Mouse (Mus musculus) forebrain, embryonic 16.5 days (tissue): ENCODE data around the gene Trit1. TPM values are rescaled to one million over a fixed set of nuclear protein-coding genes. Genes with fewer than 3 reads are reported as not detected.

Experiments used
- ATAC-seq: fragments of 200-750 bp; cut with Nextera tagmentation; 2 replicates; pipeline ENCODE4 v1.8.0; 2017; ENCODE audit warnings: mild to moderate bottlenecking, moderate library complexity
- H3K27ac ChIP-seq: fragments of 300-500 bp; sonication (generic); 2 replicates; pipeline ENCODE4 v1.5.1; 2014; ENCODE audit warnings: low read length, control low read depth
- H3K27me3 ChIP-seq: fragments of 300-500 bp; sonication (generic); replicated peaks from 2 replicates; pipeline ENCODE4 v1.6.1; 2014; ENCODE audit warnings: low read length; ENCODE audit not compliant: control insufficient read depth, insufficient read depth
- H3K36me3 ChIP-seq: fragments of 300-500 bp; sonication (generic); 2 replicates; pipeline ENCODE4 v1.6.1; 2014; ENCODE audit not compliant: control insufficient read depth, insufficient read depth
- H3K4me1 ChIP-seq: fragments of 300-500 bp; sonication (generic); replicated peaks from 2 replicates; pipeline ENCODE4 v1.6.1; 2014; ENCODE audit warnings: low read length; ENCODE audit not compliant: control insufficient read depth, insufficient read depth
- H3K4me2 ChIP-seq: fragments of 300-500 bp; sonication (generic); 2 replicates; pipeline ENCODE4 v1.6.1; 2014; ENCODE audit warnings: mild to moderate bottlenecking, low read length, control low read depth
- H3K4me3 ChIP-seq: fragments of 300-500 bp; sonication (generic); replicated peaks from 2 replicates; pipeline ENCODE4 v1.5.1; 2014; ENCODE audit warnings: mild to moderate bottlenecking, low read length, control low read depth
- H3K9ac ChIP-seq: fragments of 300-500 bp; sonication (generic); replicated peaks from 2 replicates; pipeline ENCODE4 v1.6.1; 2014; ENCODE audit warnings: low read depth, low read length, control low read depth
- H3K9me3 ChIP-seq: fragments of 300-500 bp; sonication (generic); 2 replicates; pipeline ENCODE4 v1.6.1; 2016; ENCODE audit warnings: low read length; ENCODE audit not compliant: control insufficient read depth
- WGBS: fragments of 180-500 bp; shearing (Covaris S2); extraction: QIAGEN DNeasy Blood & Tissue Kit; methylation state at CpG from one replicate; pipeline ENCODE4 v1.1.7; 2014; 5-methylcytosine and 5-hydroxymethylcytosine counted together
- polyA plus RNA-seq: library from polyadenylated mRNA; unstranded; fragments of >200 nt; fragmentation: Nextera tagmentation; extraction: Ambion mirVana; gene quantifications from 2 replicates; pipeline ENCODE4 v1.2.1, GENCODE M21; 2015

Gene Trit1
- polyA plus RNA-seq, 1 experiment from 2014 or later = 34.1 TPM

DNA sequence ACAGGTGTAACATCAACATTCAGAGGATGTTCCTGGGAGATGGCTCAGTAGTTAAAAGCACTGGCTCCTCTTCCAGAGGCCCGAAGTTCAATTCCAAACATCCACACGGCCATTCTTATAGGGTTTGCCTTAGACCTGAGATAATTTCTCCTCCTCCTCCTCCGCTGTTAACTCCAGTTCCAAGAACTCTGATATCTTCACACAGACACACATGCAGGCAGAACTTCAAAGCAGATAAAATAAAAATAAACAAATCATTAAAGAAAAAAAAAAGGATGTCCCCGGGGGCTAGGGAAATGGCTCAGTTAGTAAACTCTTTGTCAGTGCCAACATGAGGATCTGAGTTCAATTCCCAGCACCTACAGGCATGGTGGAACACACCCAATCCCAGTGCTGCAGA is 61.8 kb downstream of the Trit1 start:
- Histone ChIP-seq H3K9me3 (0 out of 2 replicates have a peak, but pooled peaks cover 2% of the 10 kb centered on the region), H3K4me2 (no peak overlapping the region), H3K4me3 (no peak overlapping the region), H3K27ac (no peak overlapping the region), H3K4me1 (peaks cover 4% of the 10 kb centered on the region; the same call in 1 of the 2 replicates), H3K27me3 (no peaks in the 10 kb centered on the region), H3K9ac (no peak overlapping the region), H3K36me3 (no peaks in the 10 kb centered on the region)
- no peak for ATAC-seq
- 88% methylated on average over 4 of the region's 4 CpGs for WGBS

DNA sequence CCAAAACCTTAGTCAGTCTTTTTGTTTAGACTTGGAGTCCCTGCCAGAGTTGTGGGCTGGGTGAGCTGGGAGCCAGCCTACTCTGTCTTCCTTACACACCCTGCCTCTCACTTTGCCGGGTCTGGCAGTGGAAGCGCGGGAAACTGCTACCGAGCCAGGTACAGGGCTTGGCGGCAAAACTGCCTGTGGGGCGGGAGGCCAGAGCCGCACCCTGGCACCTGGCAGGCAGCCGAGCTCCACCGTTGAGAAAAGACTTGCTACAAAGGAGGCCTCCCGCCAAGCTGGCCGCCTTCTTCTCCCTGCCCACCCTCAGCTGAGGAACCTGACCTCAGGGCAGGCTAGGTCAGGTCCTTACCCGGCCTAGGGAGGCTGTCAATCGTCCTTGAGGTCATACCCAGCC is 64.4 kb downstream of the Trit1 start:
- ATAC-seq = no peak

DNA sequence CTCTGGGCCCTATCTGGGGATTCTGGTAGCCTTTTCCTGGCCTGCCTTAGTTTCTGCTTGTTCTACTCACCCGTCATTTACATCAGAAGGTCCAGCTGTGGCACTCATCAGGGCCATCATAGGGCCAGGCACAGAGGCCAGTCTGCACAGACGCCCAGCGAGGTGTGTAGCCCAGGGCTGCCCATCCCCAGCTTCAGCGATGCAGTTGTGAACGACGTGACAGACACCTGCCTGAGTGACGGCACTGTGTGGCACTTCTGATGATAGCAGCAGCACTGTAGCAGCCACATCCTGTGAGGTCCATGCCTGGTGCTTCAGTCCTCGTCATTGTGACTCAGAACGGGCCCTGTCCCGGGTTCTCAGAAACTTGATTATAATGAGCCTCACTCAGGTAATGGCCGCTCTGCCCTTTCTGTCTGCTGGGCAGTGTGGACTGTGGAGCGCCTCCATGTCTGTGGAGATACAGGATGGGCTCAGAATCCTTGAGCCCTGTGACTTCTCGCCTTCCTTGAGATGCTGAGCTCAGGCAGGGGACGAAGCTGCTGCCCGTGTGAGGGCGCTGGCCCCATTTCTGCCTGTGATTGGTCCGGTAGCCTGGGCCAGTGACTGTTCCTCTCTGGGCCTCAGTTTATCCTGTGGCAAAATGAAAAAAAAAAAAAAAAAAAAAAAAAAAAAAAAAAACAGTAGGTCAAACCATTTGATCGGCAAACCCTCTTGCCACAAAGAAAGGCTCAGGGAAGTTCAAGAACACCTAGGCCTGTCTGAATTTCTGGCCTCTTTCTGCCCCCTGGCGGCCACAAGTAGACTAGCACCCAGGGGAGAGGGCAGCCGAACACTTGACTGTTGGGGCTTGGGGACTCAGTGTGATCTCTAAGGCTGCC is 66.1 kb downstream of the Trit1 start:
- Histone ChIP-seq H3K27me3 (no peaks in the 10 kb centered on the region), H3K9me3 (0 out of 2 replicates have a peak, but pooled peaks cover under 1% of the 10 kb centered on the region), H3K4me1 (peaks cover 4% of the 10 kb centered on the region; the same call in 1 of the 2 replicates), H3K36me3 (no peaks in the 10 kb centered on the region), H3K27ac (no peak overlapping the region), H3K9ac (no peak overlapping the region), H3K4me3 (no peak overlapping the region), H3K4me2 (no peak overlapping the region)
- 72% methylated on average over 20 of the region's 20 CpGs for WGBS
- ATAC-seq = peak; percentile 69

More for the DNA sequence above, 64.4 kb downstream of the Trit1 start:
- no peak overlapping the region for H3K27ac ChIP-seq
- no peak overlapping the region for H3K9ac ChIP-seq
- no peaks in the 10 kb centered on the region for H3K27me3 ChIP-seq
- H3K4me3 ChIP-seq = no peak overlapping the region
- H3K36me3 ChIP-seq = no peaks in the 10 kb centered on the region
- H3K4me1 ChIP-seq = peaks cover 4% of the 10 kb centered on the region; the same call in 1 of the 2 replicates
- WGBS = 30% methylated on average over 13 of the region's 13 CpGs
- 0 out of 2 replicates have a peak, but pooled peaks cover 2% of the 10 kb centered on the region for H3K9me3 ChIP-seq
- no peak overlapping the region for H3K4me2 ChIP-seq

GRCm38 (mm10) chr4:123083323-123083902 is 67.0 kb downstream of the Trit1 start:
- 0 out of 2 replicates have a peak, but pooled peaks have one; percentile 4 for ATAC-seq
- 70% methylated on average over 13 of the region's 13 CpGs for WGBS

DNA sequence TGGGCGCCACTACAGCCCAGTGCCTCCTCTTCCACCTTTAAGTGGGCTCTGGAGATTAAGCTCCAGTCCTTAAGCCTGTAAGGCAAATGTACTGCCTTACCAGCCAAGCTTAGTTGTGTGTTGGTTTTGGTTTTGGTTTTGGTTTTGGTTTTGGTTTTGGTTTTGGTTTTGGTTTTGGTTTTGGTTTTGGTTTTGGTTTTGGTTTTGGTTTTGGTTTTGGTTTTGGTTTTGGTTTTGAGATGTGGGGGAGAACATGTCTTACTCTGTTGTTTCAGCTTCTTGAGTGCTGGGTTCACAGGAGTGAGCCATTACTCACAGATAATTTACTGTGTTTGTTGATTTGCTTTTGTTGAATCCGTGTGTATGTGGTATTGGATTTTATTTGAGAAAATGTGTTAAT is 68.9 kb downstream of the Trit1 start:
- Histone ChIP-seq H3K36me3 (no peaks in the 10 kb centered on the region), H3K9ac (no peak overlapping the region), H3K4me1 (peaks cover 4% of the 10 kb centered on the region; the same call in 1 of the 2 replicates), H3K4me3 (no peak overlapping the region), H3K9me3 (no peaks in the 10 kb centered on the region), H3K4me2 (no peak overlapping the region), H3K27me3 (no peaks in the 10 kb centered on the region), H3K27ac (no peak overlapping the region)
- 79% methylated on average over 2 of the region's 2 CpGs for WGBS
- ATAC-seq = no peak

More at GRCm38 (mm10) chr4:123083323-123083902, 67.0 kb downstream of the Trit1 start:
- H3K36me3 ChIP-seq = no peaks in the 10 kb centered on the region
- no peaks in the 10 kb centered on the region for H3K27me3 ChIP-seq
- H3K9ac ChIP-seq = no peak overlapping the region
- no peak overlapping the region for H3K27ac ChIP-seq
- no peak overlapping the region for H3K4me2 ChIP-seq
- H3K4me3 ChIP-seq = no peak overlapping the region
- peaks cover 4% of the 10 kb centered on the region; the same call in 1 of the 2 replicates for H3K4me1 ChIP-seq
- no peaks in the 10 kb centered on the region for H3K9me3 ChIP-seq

DNA sequence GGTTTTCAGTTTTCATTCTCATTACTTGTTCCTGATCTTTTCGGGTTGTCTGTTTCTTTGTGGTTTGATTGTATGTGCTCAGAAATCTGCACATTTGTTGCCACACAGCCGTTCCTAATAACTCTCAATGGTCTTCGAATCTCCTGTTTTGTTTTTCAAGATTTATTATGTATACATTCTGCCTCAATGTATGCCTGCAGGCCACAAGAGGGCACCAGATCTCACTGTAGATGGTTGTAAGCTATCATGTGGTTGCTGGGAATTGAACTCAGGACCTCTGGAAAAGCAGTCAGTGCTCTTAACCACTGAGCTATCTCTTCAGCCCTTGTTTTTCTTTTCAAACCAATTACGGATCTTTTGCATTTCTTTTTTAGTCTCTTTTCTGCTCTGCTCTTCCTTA is 70.0 kb downstream of the Trit1 start:
- Histone ChIP-seq H3K4me1 (no peaks in the 10 kb centered on the region), H3K4me2 (no peak overlapping the region), H3K4me3 (no peak overlapping the region), H3K9me3 (no peaks in the 10 kb centered on the region), H3K27ac (no peak overlapping the region), H3K9ac (no peak overlapping the region), H3K36me3 (no peaks in the 10 kb centered on the region), H3K27me3 (no peaks in the 10 kb centered on the region)
- 91% methylated on average over 4 of the region's 4 CpGs for WGBS
- ATAC-seq = no peak

- WGBS = 77% methylated on average over 5 of the region's 5 CpGs
- no peak for ATAC-seq
- Histone ChIP-seq H3K4me2 (no peak overlapping the region), H3K9me3 (no peaks in the 10 kb centered on the region), H3K9ac (no peak overlapping the region), H3K27me3 (no peaks in the 10 kb centered on the region), H3K4me1 (no peaks in the 10 kb centered on the region), H3K36me3 (no peaks in the 10 kb centered on the region), H3K4me3 (no peak overlapping the region), H3K27ac (no peak overlapping the region)
These were observed 76.2 kb downstream of the Trit1 start for GRCm38 (mm10) chr4:123092621-123093020.

DNA sequence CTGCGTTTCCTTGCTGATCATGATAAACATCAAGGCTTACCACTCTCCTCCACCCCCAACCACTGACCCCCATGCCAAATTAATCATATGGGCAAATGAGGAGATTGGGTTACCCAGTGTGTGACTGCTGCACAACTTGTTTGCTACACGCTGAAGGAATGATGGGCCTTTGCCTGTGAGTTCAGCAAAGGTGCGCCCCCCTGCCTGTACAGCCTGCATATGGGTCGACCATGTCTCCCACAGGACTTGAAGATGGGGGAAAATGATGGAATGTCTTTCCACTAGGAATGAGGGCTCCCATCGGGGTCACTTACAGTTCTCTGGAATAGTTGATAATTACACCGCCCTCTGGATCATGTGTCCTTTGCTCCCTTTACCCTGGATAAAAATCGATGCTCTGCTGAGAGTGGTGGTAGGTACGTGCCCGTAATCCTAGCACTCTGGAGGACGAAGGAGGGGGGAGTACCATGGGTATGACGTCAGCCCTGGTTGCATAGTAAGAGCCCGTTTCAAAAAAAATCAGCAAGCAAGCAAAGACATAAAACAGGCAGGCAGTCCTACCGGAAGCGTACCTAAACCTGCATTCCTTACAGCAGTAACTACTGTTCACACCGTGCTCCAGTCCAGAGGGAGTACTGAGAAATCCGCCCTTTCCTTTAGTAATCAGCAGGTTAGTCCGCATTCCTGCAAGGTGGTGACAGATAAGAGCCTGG is 76.8 kb downstream of the Trit1 start:
- H3K9ac ChIP-seq = no peak overlapping the region
- no peaks in the 10 kb centered on the region for H3K4me1 ChIP-seq
- no peaks in the 10 kb centered on the region for H3K27me3 ChIP-seq
- WGBS = 68% methylated on average over 17 of the region's 17 CpGs
- no peaks in the 10 kb centered on the region for H3K36me3 ChIP-seq
- no peak for ATAC-seq
- no peak overlapping the region for H3K4me2 ChIP-seq
- no peak overlapping the region for H3K27ac ChIP-seq
- H3K4me3 ChIP-seq = no peak overlapping the region
- H3K9me3 ChIP-seq = no peaks in the 10 kb centered on the region

GRCm38 (mm10) chr4:123093869-123094268 is 77.5 kb downstream of the Trit1 start:
- no peaks in the 10 kb centered on the region for H3K9me3 ChIP-seq
- H3K9ac ChIP-seq = no peak overlapping the region
- 75% methylated on average over 9 of the region's 9 CpGs for WGBS
- no peak overlapping the region for H3K27ac ChIP-seq
- no peaks in the 10 kb centered on the region for H3K27me3 ChIP-seq
- ATAC-seq = no peak
- H3K4me3 ChIP-seq = no peak overlapping the region
- no peak overlapping the region for H3K4me2 ChIP-seq
- H3K36me3 ChIP-seq = no peaks in the 10 kb centered on the region
- no peaks in the 10 kb centered on the region for H3K4me1 ChIP-seq
